Mouse (Mus musculus) ES-Bruce4 (cell line): ENCODE measurements at regions not wholly inside any gene's neighbourhood (a gene's known extent, or its start where the extent isn't known, plus 50 kb on each side); places are given as distances from the start of the nearest gene placed in this dataset.

Source experiments
- CTCF ChIP-seq: IDR thresholded peaks from one replicate; pipeline ENCODE4 v1.8.1; 2011; ENCODE audit warnings: low read depth, low read length
- POLR2A ChIP-seq: IDR thresholded peaks from one replicate; pipeline ENCODE4 v1.8.1; 2011; ENCODE audit warnings: low read length; ENCODE audit not compliant: insufficient read depth

DNA sequence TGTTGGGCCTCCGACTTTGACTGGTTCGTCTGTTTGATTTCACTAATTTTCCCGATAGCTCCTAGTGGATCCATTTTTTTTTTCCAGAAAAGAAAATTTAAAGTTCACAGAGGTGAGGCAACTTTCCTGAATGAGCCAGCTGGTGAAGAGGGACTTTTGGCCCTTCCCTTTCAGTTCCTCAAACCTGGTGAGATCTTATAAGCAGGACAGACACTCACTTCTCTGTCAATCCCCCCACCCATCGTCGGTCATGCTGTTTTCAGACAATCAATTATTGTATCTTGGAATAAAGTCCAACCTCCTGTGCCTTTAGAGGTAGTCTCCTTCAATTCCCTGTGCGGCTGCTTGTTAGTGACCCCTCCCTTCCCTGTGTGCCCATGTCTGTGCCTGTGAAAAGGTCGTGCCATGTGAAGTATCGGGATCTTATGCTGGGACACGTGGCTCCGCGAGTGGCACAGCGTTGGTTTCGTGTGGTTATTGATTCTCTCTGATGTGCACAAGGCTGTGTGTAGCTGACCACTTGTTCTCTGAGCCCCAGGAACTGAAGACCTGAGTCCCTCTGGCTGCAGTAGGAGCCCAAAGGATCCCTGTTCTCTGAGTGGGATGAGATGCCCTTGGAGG lies 55.9 kb upstream of the Slc38a2 start:
- TF ChIP-seq POLR2A (no peak), CTCF (no peak)
